Mouse (Mus musculus): ENCODE data around the gene Cemip2. TPM values are rescaled to one million over a fixed set of nuclear protein-coding genes. Genes with fewer than 3 reads are reported as not detected.

The Cemip2 gene
- 5.3 TPM for polyA plus RNA-seq (2017; shearing (Covaris generic))

DNA sequence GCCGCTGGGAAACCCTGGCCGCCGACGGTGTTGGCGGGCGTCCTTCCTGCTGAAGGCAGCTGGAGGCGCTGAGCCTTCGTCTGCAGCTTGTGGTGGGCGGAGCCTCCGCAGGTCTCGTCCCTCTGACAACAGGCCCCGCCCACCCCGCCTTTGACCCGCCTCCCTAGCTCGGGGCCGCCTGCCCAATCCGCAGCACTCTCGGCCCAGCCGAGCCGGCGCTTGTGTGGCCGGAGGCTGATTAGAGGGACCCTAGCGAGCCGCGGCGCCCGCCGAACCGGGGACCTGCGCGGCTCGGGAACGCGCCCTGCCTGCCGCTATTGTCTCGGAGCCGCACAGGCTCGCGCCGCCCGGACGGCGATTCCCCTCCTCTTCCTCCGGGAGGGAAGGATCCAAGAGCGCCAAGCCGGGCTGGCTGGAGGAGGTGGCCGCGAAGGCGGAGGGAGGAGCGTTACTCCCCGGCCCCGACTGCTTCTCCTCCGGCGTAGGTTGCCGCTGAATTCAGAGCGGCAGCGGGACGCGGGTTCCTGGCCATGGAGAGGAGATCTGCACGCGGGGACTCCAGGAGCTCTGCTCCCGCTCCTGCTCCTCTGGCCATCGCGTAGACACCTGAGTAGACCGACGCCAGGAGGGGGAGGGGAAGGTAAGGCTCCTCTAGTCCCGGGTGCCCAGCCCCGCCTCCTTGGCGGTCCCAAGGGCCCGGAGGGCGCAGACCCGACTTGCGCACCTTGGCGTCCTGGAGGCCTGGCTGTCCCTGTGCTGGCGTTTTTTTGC lies at the start of gene Cemip2:
Gene Cemip2 (plus strand): TSS at position 196 of the 771 bp plus-strand sequence.

Other genes with a start within 250 kb of the Cemip2 start
- gene 1110059E24Rik, start 125.4 kb upstream of the Cemip2 start, polyA plus RNA-seq (2017; shearing (Covaris generic)), result 33.5 TPM
- gene Abhd17b, start 125.2 kb upstream of the Cemip2 start, polyA plus RNA-seq (2017; shearing (Covaris generic)), result 45.7 TPM